Mouse (Mus musculus) embryonic stem cell, embryonic (primary cell): ENCODE measurements around the gene Nlgn1.
"Not testable (repeated sequence)": the region's sequence is repeated elsewhere in the genome, so short reads cannot be mapped to it uniquely, and the experiment has no call there.

ENCODE experiments used
- CTCF ChIA-PET, 4 experiments: fragments of 300-600 bp in 2 of 4; fragments of 350-600 bp in 2 of 4; sonication (Branson Sonifier 250); formaldehyde crosslinking; loops; one replicate each; lab custom pipeline; 2022; ENCODE audit warnings: inconsistent platforms in 2 of 4; lab: Charles Lee
- POLR2A ChIA-PET, 4 experiments: fragments of 300-600 bp in 2 of 4; fragments of 350-600 bp in 2 of 4; sonication (Branson Sonifier 250); formaldehyde crosslinking; loops; one replicate each; lab custom pipeline; 2022; ENCODE audit warnings: antibody characterized with exemption in 4 of 4, inconsistent platforms in 1 of 4; lab: Charles Lee

Nlgn1 gene

GRCm38 (mm10) chr3:25524236-25524635 is 808.0 kb downstream of the Nlgn1 start:
- POLR2A ChIA-PET, CTCF ChIA-PET: not testable (repeated sequence)

GRCm38 (mm10) chr3:25463051-25463450 is 869.2 kb downstream of the Nlgn1 start:
- POLR2A ChIA-PET = no interaction called here
- CTCF ChIA-PET = no interaction called here

GRCm38 (mm10) chr3:25456250-25456860 is 875.9 kb downstream of the Nlgn1 start:
- ChIA-PET POLR2A (no interaction called here), CTCF (interaction anchor here in 1 of 4 experiments (0.7 kb wide), 1 partner anchor 10 kb away, joined by 3 read pairs; no protein-coding TSS in a partner anchor)

- ChIA-PET CTCF (interaction anchor here in 1 of 4 experiments (0.7 kb wide), 1 partner anchor 891 kb away, joined by 3 read pairs; no protein-coding TSS in a partner anchor), POLR2A (no interaction called here)
Observed at GRCm38 (mm10) chr3:25452314-25452713, 879.9 kb downstream of the Nlgn1 start.

- ChIA-PET CTCF (interaction anchor here in 1 of 4 experiments (0.9 kb wide), 1 partner anchor 203 kb away, joined by 5 read pairs; no protein-coding TSS in a partner anchor), POLR2A (interaction anchor here in 3 of 4 experiments (0.5 to 0.9 kb wide), 4 partner anchors 9 to 1613 kb away, joined by 3 to 4 read pairs (median 3); no protein-coding TSS in a partner anchor)
Observed at GRCm38 (mm10) chr3:25450471-25450870, 881.8 kb downstream of the Nlgn1 start.

GRCm38 (mm10) chr3:25449356-25449755 is 882.9 kb downstream of the Nlgn1 start:
- ChIA-PET POLR2A (no interaction called here), CTCF (no interaction called here)

GRCm38 (mm10) chr3:25447181-25447580 is 885.1 kb downstream of the Nlgn1 start:
- ChIA-PET POLR2A (no interaction called here), CTCF (interaction anchor here in 2 of 4 experiments (0.7 to 0.8 kb wide), 2 partner anchors 9 to 122 kb away, joined by 3 to 4 read pairs; no protein-coding TSS in a partner anchor)

- CTCF ChIA-PET = no interaction called here
- POLR2A ChIA-PET = no interaction called here
Observed at GRCm38 (mm10) chr3:25443657-25444056, 888.6 kb downstream of the Nlgn1 start.

GRCm38 (mm10) chr3:25442617-25443016 is 889.6 kb downstream of the Nlgn1 start:
- CTCF ChIA-PET = no interaction called here
- POLR2A ChIA-PET = no interaction called here

- ChIA-PET POLR2A (no interaction called here), CTCF (no interaction called here)
Observed at GRCm38 (mm10) chr3:25426931-25427330, 905.3 kb downstream of the Nlgn1 start.

- CTCF ChIA-PET = no interaction called here
- POLR2A ChIA-PET = no interaction called here
Observed at GRCm38 (mm10) chr3:25412003-25412402, 920.3 kb downstream of the Nlgn1 start.
